Mouse (Mus musculus) myocyte (in vitro differentiated cells): ENCODE results near the gene Taf1b.

Experiments
- CEBPB ChIP-seq: IDR thresholded peaks from 2 replicates; pipeline ENCODE4 v1.6.1; 2011; ENCODE audit warnings: mild to moderate bottlenecking, moderate library complexity; ENCODE audit not compliant: poor library complexity, insufficient read depth, severe bottlenecking
- E2F4 ChIP-seq: IDR thresholded peaks from one replicate; pipeline ENCODE4 v1.6.1; 2011; ENCODE audit warnings: mild to moderate bottlenecking, control low read depth, moderate library complexity; ENCODE audit not compliant: insufficient read depth
- MAX ChIP-seq: IDR thresholded peaks from one replicate; pipeline ENCODE4 v1.6.1; 2011; ENCODE audit warnings: low read depth, mild to moderate bottlenecking, control low read depth
- MYOD1 ChIP-seq, 3 experiments: IDR thresholded peaks; one replicate each; pipeline ENCODE4 v1.6.1; 2011; ENCODE audit warnings: control low read depth in 2 of 3, low read depth in 2 of 3, mild to moderate bottlenecking in 2 of 3, moderate library complexity in 1 of 3; ENCODE audit not compliant: insufficient read length in 2 of 3, control insufficient read depth in 1 of 3
- POLR2A ChIP-seq: IDR thresholded peaks from one replicate; pipeline ENCODE4 v1.6.1; 2011; ENCODE audit warnings: low read depth, mild to moderate bottlenecking, control low read depth, moderate library complexity; ENCODE audit not compliant: insufficient read length
- POLR2AphosphoS2 ChIP-seq: IDR thresholded peaks from one replicate; pipeline ENCODE4 v1.6.1; 2011; ENCODE audit warnings: low read depth, control low read depth; ENCODE audit not compliant: insufficient read length
- REST ChIP-seq: IDR thresholded peaks from one replicate; pipeline ENCODE4 v1.6.1; 2011; ENCODE audit warnings: mild to moderate bottlenecking, control low read depth, moderate library complexity; ENCODE audit not compliant: insufficient read depth, insufficient read length
- SRF ChIP-seq: IDR thresholded peaks from one replicate; pipeline ENCODE4 v1.6.1; 2011; ENCODE audit warnings: low read depth; ENCODE audit not compliant: control insufficient read depth, insufficient read length
- TCF12 ChIP-seq: IDR thresholded peaks from one replicate; pipeline ENCODE4 v1.6.1; 2011; ENCODE audit warnings: mild to moderate bottlenecking, control low read depth; ENCODE audit not compliant: poor library complexity, insufficient read depth, severe bottlenecking
- USF1 ChIP-seq: IDR thresholded peaks from one replicate; pipeline ENCODE4 v1.6.1; 2011; ENCODE audit warnings: low read depth, mild to moderate bottlenecking, control low read depth, moderate library complexity

GRCm38 (mm10) chr12:24580996-24581683, 83.0 kb downstream of the Taf1b start:
- TF ChIP-seq MAX, result no peak
- TF ChIP-seq SRF, result no peak
- TF ChIP-seq TCF12, result no peak
- TF ChIP-seq POLR2A, result no peak
- no peak for TF ChIP-seq MYOD1 (IDR thresholded peaks at IDR 0.05; ENCODE audit: control insufficient read depth in 1 of 3, insufficient read length in 2 of 3, low read depth in 2 of 3)
- no peak for TF ChIP-seq POLR2AphosphoS2
- no peak for TF ChIP-seq CEBPB
- no peak for TF ChIP-seq E2F4
- no peak for TF ChIP-seq REST
- no peak for TF ChIP-seq USF1
